Mouse (Mus musculus) megakaryocyte, embryonic 14.5 days (primary cell): Measurements from ENCODE around the gene Kcnj2.

Experiments
- FLI1 ChIP-seq: IDR thresholded peaks from 2 replicates; pipeline ENCODE4 v1.6.1; 2012; ENCODE audit warnings: low read length, inconsistent platforms, mixed read lengths
- GATA1 ChIP-seq: IDR thresholded peaks from 3 replicates; pipeline ENCODE4 v1.6.1; 2012; ENCODE audit warnings: mixed read lengths, low read length, inconsistent platforms, borderline replicate concordance

GRCm38 (mm10) chr11:111096612-111097011 is 30.6 kb downstream of the Kcnj2 start:
- TF ChIP-seq FLI1 (no peak), GATA1 (no peak)
